Mouse (Mus musculus) bone marrow macrophage, adult 2 months (primary cell): ENCODE results near the gene Rae1.

Source experiments
- CTCF ChIP-seq: IDR thresholded peaks from 2 replicates; pipeline ENCODE4 v1.5.1; 2012; ENCODE audit warnings: low read depth, mild to moderate bottlenecking, low read length, moderate library complexity
- POLR2A ChIP-seq: IDR thresholded peaks from 2 replicates; pipeline ENCODE4 v1.6.1; 2012; ENCODE audit warnings: mild to moderate bottlenecking, low read depth, low read length, borderline replicate concordance

DNA sequence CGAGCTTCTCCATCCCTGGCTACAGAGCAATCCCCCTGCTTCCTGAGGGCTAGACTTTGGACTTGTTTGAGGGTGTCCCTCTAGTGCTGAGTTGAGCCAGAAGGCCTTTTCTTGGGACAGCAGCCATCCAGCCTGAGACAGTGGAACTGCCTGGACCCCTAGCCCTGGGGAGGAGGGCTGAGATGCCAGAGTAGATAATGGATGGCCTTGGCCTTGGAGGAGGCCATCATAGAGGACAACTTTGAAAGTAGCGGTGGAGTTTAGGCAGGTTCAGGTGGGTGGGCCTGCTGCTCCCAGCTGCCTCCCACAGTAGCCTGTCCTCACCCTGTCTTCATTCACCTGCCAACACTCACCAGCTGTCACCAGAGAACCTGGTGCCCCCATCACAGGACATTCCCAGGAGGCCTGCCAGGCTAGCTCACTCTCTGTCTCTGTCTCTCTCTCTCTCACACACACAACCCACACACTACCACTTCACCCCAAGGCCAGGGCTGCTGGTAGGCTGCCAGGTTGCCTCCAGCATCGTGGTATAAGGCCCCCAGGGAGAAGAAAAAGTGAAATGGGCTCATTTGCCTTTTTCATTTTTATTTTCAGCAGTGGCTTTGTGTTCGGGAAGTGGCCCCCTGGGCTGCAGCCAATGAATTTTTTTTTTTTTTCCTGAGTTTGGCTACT, 28.0 kb downstream of the Rae1 start:
- TF ChIP-seq POLR2A (no peak), CTCF (no peak)
